Mouse (Mus musculus): Measurements from ENCODE around the gene Masp2.

GRCm38 (mm10) chr4:148639455-148639854 lies 37.1 kb downstream of the Masp2 start:
- no peak for TF ChIP-seq CTCF (IDR thresholded peaks at IDR 0.05; ENCODE audit: low read depth, low read length)
- TF ChIP-seq POLR2A (IDR thresholded peaks at IDR 0.05; ENCODE audit: borderline replicate concordance, low read depth, low read length) = no peak

Measured in bone marrow macrophage, adult 2 months (primary cell).